20 mouse cellular contexts compared by ENCODE assay signal in genomic region chr11:91196841-91197240, GRCm38 (mm10).
"Had no signal": no experiment of that assay in that cellular context is flagged by ENCODE, and none has a peak within 500 bp of the region (broad histone marks: within the 10 kb centered on the region; RNA-seq: fewer than 3 reads in every experiment).

No protein-coding gene starts in this region.

- H3K36me3 ChIP-seq: intestine, embryonic 15.5 days; limb, embryonic 10.5 days; limb, embryonic 13.5 days; liver, embryonic 13.5 days; neural tube, embryonic 12.5 days had no signal

- DNase-seq: kidney, adult 11 months; kidney, adult 9 months; kidney, postnatal 14 days; kidney, postnatal 4 days; liver, embryonic 13.5 days; lung, adult 2 months; lung, postnatal 14 days; lung, postnatal 4 days; right cerebral cortex, adult 18-20 months; right cerebral cortex, postnatal 14 days; right cerebral cortex, postnatal 4 days; thymus, adult 2 months; thymus, postnatal 14 days; thymus, postnatal 4 days had no signal

- ATAC-seq: intestine, embryonic 15.5 days; midbrain, embryonic 16.5 days had no signal

- H3K27ac ChIP-seq: intestine, embryonic 15.5 days; limb, embryonic 10.5 days; limb, embryonic 13.5 days; liver, embryonic 13.5 days; neural tube, embryonic 12.5 days; stomach, postnatal 0 days had no signal

- H3K4me3 ChIP-seq: intestine, embryonic 15.5 days; limb, embryonic 10.5 days; limb, embryonic 13.5 days; liver, embryonic 13.5 days; neural tube, embryonic 12.5 days had no signal

- H3K4me1 ChIP-seq: intestine, embryonic 15.5 days; limb, embryonic 10.5 days; limb, embryonic 13.5 days; liver, embryonic 13.5 days had no signal

- H3K9ac ChIP-seq: intestine, embryonic 15.5 days; limb, embryonic 13.5 days; liver, embryonic 13.5 days; neural tube, embryonic 12.5 days had no signal

- H3K4me2 ChIP-seq: intestine, embryonic 15.5 days; limb, embryonic 13.5 days; liver, embryonic 13.5 days; neural tube, embryonic 12.5 days had no signal

- H3K27me3 ChIP-seq: intestine, embryonic 15.5 days; limb, embryonic 13.5 days; liver, embryonic 13.5 days; neural tube, embryonic 12.5 days had no signal

- H3K9me3 ChIP-seq: intestine, embryonic 15.5 days; limb, embryonic 10.5 days; limb, embryonic 13.5 days; liver, embryonic 13.5 days; neural tube, embryonic 12.5 days had no signal
